Mouse (Mus musculus) WW6 (cell line): ENCODE measurements around the gene Wnt6.

Experiments
- DNase-seq: peaks from one replicate; pipeline ENCODE4 v3.0.0-alpha.2; 2013; ENCODE audit warnings: low read depth, low spot score

Wnt6 gene

GRCm38 (mm10) chr1:74771845-74771930, at the start of gene Wnt6:
Wnt6 (plus strand) TSS chr1:74771892.
- DNase-seq: no peak

- peak; percentile 20 for DNase-seq
These were observed 47.9 kb upstream of the Wnt6 start for GRCm38 (mm10) chr1:74723748-74724147.

- DNase-seq: no peak
These were observed 45.6 kb upstream of the Wnt6 start for GRCm38 (mm10) chr1:74726114-74726513.

- no peak for DNase-seq
These were observed 45.0 kb upstream of the Wnt6 start for GRCm38 (mm10) chr1:74726674-74727073.

- DNase-seq: no peak
These were observed 43.2 kb upstream of the Wnt6 start for GRCm38 (mm10) chr1:74728446-74728845.

- no peak for DNase-seq
These were observed 34.7 kb upstream of the Wnt6 start for GRCm38 (mm10) chr1:74736977-74737376.

GRCm38 (mm10) chr1:74737500-74737899, 34.2 kb upstream of the Wnt6 start:
- no peak for DNase-seq

- DNase-seq: no peak
These were observed 30.8 kb upstream of the Wnt6 start for GRCm38 (mm10) chr1:74740846-74741245.

- DNase-seq: no peak
These were observed 24.4 kb upstream of the Wnt6 start for GRCm38 (mm10) chr1:74747335-74747734.

GRCm38 (mm10) chr1:74748643-74749271, 22.9 kb upstream of the Wnt6 start, which contains the start of gene Prkag3:
Prkag3 (minus strand) TSS chr1:74749221.
- no peak for DNase-seq

- DNase-seq: no peak
These were observed 22.4 kb upstream of the Wnt6 start for GRCm38 (mm10) chr1:74749301-74749700.

GRCm38 (mm10) chr1:74750683-74751082, 21.0 kb upstream of the Wnt6 start:
- DNase-seq: no peak

GRCm38 (mm10) chr1:74752150-74752549, 19.5 kb upstream of the Wnt6 start:
- no peak for DNase-seq

GRCm38 (mm10) chr1:74752833-74753232, 18.9 kb upstream of the Wnt6 start:
- DNase-seq: no peak

- DNase-seq: no peak
These were observed 18.3 kb upstream of the Wnt6 start for GRCm38 (mm10) chr1:74753266-74753974.

GRCm38 (mm10) chr1:74754175-74754785, 17.4 kb upstream of the Wnt6 start:
- DNase-seq: no peak

GRCm38 (mm10) chr1:74759773-74760172, 11.9 kb upstream of the Wnt6 start:
- DNase-seq: no peak

GRCm38 (mm10) chr1:74763081-74763480, 8.6 kb upstream of the Wnt6 start:
- peak; percentile 75 for DNase-seq

- no peak for DNase-seq
These were observed 795 bp upstream of the Wnt6 start for GRCm38 (mm10) chr1:74770727-74771466.

- no peak for DNase-seq
These were observed 236 bp upstream of the Wnt6 start for GRCm38 (mm10) chr1:74771467-74771844.

- DNase-seq: no peak
These were observed 384 bp downstream of the Wnt6 start for GRCm38 (mm10) chr1:74771931-74772620.

- no peak for DNase-seq
These were observed 1.4 kb downstream of the Wnt6 start for GRCm38 (mm10) chr1:74773136-74773535.
